Mouse (Mus musculus): ENCODE results near the gene Top3a. TPM values are rescaled to one million over a fixed set of nuclear protein-coding genes. Genes with fewer than 3 reads are reported as not detected.

The Top3a gene
- polyA plus RNA-seq, 1 experiment, result 4.7 TPM

GRCm38 (mm10) chr11:60729217-60729641 is 47.9 kb downstream of the Top3a start:
- H3K36me3 ChIP-seq (ENCODE audit: control insufficient read depth, insufficient read depth, low read length), result peaks cover 19% of the 10 kb centered on the region
- H3K4me3 ChIP-seq (ENCODE audit: low read depth, low read length), result no peak overlapping the region
- H3K27me3 ChIP-seq (ENCODE audit: control insufficient read depth, insufficient read depth, low read length), result no peaks in the 10 kb centered on the region
- 69% methylated on average over 6 of the region's 6 CpGs for WGBS
- H3K4me1 ChIP-seq (ENCODE audit: control insufficient read depth, insufficient read depth, insufficient read length, low read length), result peaks cover 20% of the 10 kb centered on the region; the same call in 1 of the 2 replicates
- H3K27ac ChIP-seq (ENCODE audit: insufficient read depth, low read depth, low read length), result no peak overlapping the region
- TF ChIP-seq CTCF (IDR thresholded peaks at IDR 0.05; ENCODE audit: extremely low read depth, insufficient read length, insufficient replicate concordance, low read depth, low read length) (no peak), POLR2A (IDR thresholded peaks at IDR 0.05; ENCODE audit: low read depth, low read length) (no peak)

GRCm38 (mm10) chr11:60728260-60728761 is 48.9 kb downstream of the Top3a start, which contains the start of gene Mief2:
Gene Mief2, plus strand, starts transcription at chr11:60728398.
- WGBS, result under 1% methylated on average over 44 of the region's 44 CpGs

GRCm38 (mm10) chr11:60727392-60728140 is 49.6 kb downstream of the Top3a start:
- Histone ChIP-seq H3K4me1 (ENCODE audit: control insufficient read depth, insufficient read depth, insufficient read length, low read length) (peaks cover 20% of the 10 kb centered on the region; the same call in 1 of the 2 replicates), H3K27ac (ENCODE audit: insufficient read depth, low read depth, low read length) (peak overlapping the region; percentile 76), H3K4me3 (ENCODE audit: low read depth, low read length) (peak overlapping the region; percentile 77), H3K27me3 (ENCODE audit: control insufficient read depth, insufficient read depth, low read length) (no peaks in the 10 kb centered on the region), H3K36me3 (ENCODE audit: control insufficient read depth, insufficient read depth, low read length) (peaks cover 34% of the 10 kb centered on the region)
- TF ChIP-seq POLR2A (IDR thresholded peaks at IDR 0.05; ENCODE audit: low read depth, low read length), result no peak
- TF ChIP-seq CTCF (IDR thresholded peaks at IDR 0.05; ENCODE audit: extremely low read depth, insufficient read length, insufficient replicate concordance, low read depth, low read length), result no peak
- 2% methylated on average over 12 of the region's 12 CpGs for whole genome bisulfite sequencing

More at GRCm38 (mm10) chr11:60728260-60728761, 48.9 kb downstream of the Top3a start, which contains the start of gene Mief2:
- TF ChIP-seq CTCF (IDR thresholded peaks at IDR 0.05; ENCODE audit: extremely low read depth, insufficient read length, insufficient replicate concordance, low read depth, low read length) (no peak), POLR2A (IDR thresholded peaks at IDR 0.05; ENCODE audit: low read depth, low read length) (peak; percentile 63; the same call in 1 of the 2 replicates)
- Histone ChIP-seq H3K27me3 (ENCODE audit: control insufficient read depth, insufficient read depth, low read length) (no peaks in the 10 kb centered on the region), H3K36me3 (ENCODE audit: control insufficient read depth, insufficient read depth, low read length) (peaks cover 28% of the 10 kb centered on the region), H3K4me3 (ENCODE audit: low read depth, low read length) (peak within 1 kb of the TSS; percentile 77), H3K27ac (ENCODE audit: insufficient read depth, low read depth, low read length) (peak within 1 kb of the TSS; percentile 76), H3K4me1 (ENCODE audit: control insufficient read depth, insufficient read depth, insufficient read length, low read length) (peaks cover 20% of the 10 kb centered on the region; the same call in 1 of the 2 replicates)

- peaks cover 37% of the 10 kb centered on the region for H3K36me3 ChIP-seq (ENCODE audit: control insufficient read depth, insufficient read depth, low read length)
- WGBS, result under 1% methylated on average over 71 of the region's 71 CpGs
- no peaks in the 10 kb centered on the region for H3K27me3 ChIP-seq (ENCODE audit: control insufficient read depth, insufficient read depth, low read length)
- TF ChIP-seq CTCF (IDR thresholded peaks at IDR 0.05; ENCODE audit: extremely low read depth, insufficient read length, insufficient replicate concordance, low read depth, low read length) (peak; percentile 55; the same call in 1 of the 2 replicates), POLR2A (IDR thresholded peaks at IDR 0.05; ENCODE audit: low read depth, low read length) (peak; percentile 66)
- peak within 1 kb of the TSS; percentile 77 for H3K4me3 ChIP-seq (ENCODE audit: low read depth, low read length)
- H3K27ac ChIP-seq (ENCODE audit: insufficient read depth, low read depth, low read length), result peak within 1 kb of the TSS; percentile 82
- peaks cover 20% of the 10 kb centered on the region; the same call in 1 of the 2 replicates for H3K4me1 ChIP-seq (ENCODE audit: control insufficient read depth, insufficient read depth, insufficient read length, low read length)
Measured at GRCm38 (mm10) chr11:60726601-60727391, 50.4 kb downstream of the Top3a start, which contains the start of gene Flii. Gene Flii, minus strand, starts transcription at chr11:60727263.

GRCm38 (mm10) chr11:60719263-60719662 is 57.9 kb downstream of the Top3a start:
- Histone ChIP-seq H3K27ac (ENCODE audit: insufficient read depth, low read depth, low read length) (no peak overlapping the region), H3K36me3 (ENCODE audit: control insufficient read depth, insufficient read depth, low read length) (peaks cover 96% of the 10 kb centered on the region), H3K27me3 (ENCODE audit: control insufficient read depth, insufficient read depth, low read length) (no peaks in the 10 kb centered on the region), H3K4me1 (ENCODE audit: control insufficient read depth, insufficient read depth, insufficient read length, low read length) (no peaks in the 10 kb centered on the region), H3K4me3 (ENCODE audit: low read depth, low read length) (no peak overlapping the region)
- TF ChIP-seq POLR2A (IDR thresholded peaks at IDR 0.05; ENCODE audit: low read depth, low read length) (no peak), CTCF (IDR thresholded peaks at IDR 0.05; ENCODE audit: extremely low read depth, insufficient read length, insufficient replicate concordance, low read depth, low read length) (no peak)
- 47% methylated on average over 5 of the region's 5 CpGs for WGBS

- Histone ChIP-seq H3K27ac (ENCODE audit: insufficient read depth, low read depth, low read length) (no peak overlapping the region), H3K4me1 (ENCODE audit: control insufficient read depth, insufficient read depth, insufficient read length, low read length) (no peaks in the 10 kb centered on the region), H3K36me3 (ENCODE audit: control insufficient read depth, insufficient read depth, low read length) (peaks cover 90% of the 10 kb centered on the region), H3K4me3 (ENCODE audit: low read depth, low read length) (no peak overlapping the region), H3K27me3 (ENCODE audit: control insufficient read depth, insufficient read depth, low read length) (no peaks in the 10 kb centered on the region)
- TF ChIP-seq CTCF (IDR thresholded peaks at IDR 0.05; ENCODE audit: extremely low read depth, insufficient read length, insufficient replicate concordance, low read depth, low read length) (no peak), POLR2A (IDR thresholded peaks at IDR 0.05; ENCODE audit: low read depth, low read length) (no peak)
- WGBS, result 80% methylated on average over 5 of the region's 5 CpGs
Measured at GRCm38 (mm10) chr11:60715833-60716232, 61.3 kb downstream of the Top3a start.
